Mouse (Mus musculus): ENCODE measurements at regions not wholly inside any gene's neighbourhood (a gene's known extent, or its start where the extent isn't known, plus 50 kb on each side); places are given as distances from the start of the nearest gene placed in this dataset.

DNA sequence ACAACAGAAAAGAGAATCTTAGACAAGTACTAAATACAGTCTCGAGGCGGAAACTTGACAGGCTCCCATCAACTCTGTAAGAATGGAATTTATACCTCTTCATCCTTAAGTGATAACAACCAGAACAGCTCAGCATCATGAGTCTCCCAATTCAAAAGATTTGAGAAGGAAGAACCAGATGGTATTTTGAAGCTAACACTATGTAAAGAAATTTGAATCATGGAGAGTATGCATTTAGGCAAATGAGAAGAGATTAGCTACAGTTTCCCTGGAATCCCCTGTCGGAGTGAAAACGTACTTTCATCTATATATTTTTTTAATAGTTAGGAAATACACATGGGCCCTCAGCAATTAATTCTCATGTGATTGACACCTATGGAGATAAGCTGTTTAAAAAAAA, 140.9 kb downstream of the Nrip1 start:
- DNase-seq: no peak
- intact Hi-C loops (cut with DNase I): no loop called here

GRCm38 (mm10) chr16:76232174-76232573, 141.5 kb downstream of the Nrip1 start:
- intact Hi-C loops (cut with DNase I): no loop called here
- no peak for DNase-seq

DNA sequence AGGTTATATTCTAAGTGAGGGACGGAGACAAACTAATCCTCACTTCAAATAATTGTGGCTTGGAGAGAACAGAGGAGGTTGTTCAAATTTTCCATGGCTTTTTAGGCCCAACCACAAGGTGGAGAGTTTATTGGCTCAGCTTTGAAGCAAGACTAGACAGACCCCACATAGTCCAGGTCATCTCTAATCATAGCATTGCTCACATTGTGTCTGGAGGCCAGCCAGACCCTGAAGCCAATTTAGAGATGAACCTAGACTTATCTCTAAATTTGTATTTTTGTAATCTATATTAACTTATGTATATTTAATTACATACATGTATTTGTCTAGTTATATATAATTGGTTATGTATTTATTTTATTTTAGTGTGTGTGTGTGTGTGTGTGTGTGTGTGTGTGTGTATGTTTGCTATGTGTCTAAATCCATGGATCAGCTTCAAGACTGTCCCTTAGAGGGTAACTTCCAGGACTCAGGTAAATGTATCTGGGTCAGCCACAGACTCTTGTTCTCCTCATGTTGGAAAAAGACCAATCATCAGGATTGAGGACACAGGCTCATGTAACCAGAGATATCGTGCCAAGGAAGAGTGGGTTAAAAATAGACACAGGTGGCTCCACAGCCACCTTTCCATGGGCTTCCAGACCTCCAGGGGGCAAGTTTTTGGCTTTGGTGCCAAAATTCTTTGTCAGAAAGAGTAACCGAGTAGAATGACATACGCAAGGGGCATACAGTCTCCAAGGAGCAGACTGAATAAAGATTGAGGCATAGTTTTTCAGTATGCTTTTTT, 142.9 kb downstream of the Nrip1 start:
- intact Hi-C loops (cut with DNase I): no loop called here
- DNase-seq: peak; percentile 5

GRCm38 (mm10) chr16:76228451-76228850, 145.2 kb downstream of the Nrip1 start:
- intact Hi-C loops (cut with DNase I): no loop called here
- no peak for DNase-seq

GRCm38 (mm10) chr16:76226446-76226845, 147.2 kb downstream of the Nrip1 start:
- intact Hi-C loops (cut with DNase I): no loop called here
- DNase-seq: no peak

DNA sequence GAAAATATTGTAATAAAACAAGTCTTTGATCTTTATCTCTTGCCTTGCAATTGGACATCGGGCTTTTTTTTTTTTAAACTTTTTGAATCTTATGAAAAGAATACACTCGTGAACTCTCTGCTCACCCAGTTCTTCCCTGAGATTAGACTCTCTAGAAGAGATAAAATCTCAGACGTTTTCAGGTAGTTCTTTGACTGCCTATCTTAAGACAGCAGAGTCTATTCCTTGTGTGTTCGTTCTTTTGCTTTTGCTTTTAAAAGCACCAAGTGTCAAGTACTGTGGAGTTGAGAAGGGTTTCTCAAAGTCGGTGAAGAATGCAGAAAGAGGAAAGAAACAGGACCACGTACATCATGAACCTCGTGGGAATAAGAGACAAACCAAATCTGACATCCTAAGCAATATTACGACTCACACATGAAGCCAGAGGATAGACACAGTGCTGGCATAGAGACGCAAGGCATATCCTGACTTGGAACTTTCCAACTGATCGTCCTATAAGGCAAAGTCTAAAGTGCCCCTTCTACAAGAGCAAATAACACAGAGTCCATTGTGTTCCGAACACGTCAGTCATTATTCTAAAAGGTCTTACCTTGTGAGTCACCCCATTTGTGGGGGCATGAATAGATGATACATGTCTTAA, 147.9 kb downstream of the Nrip1 start:
- DNase-seq: no peak
- intact Hi-C loops (cut with DNase I): no loop called here

GRCm38 (mm10) chr16:76224901-76225586, 148.6 kb downstream of the Nrip1 start:
- DNase-seq: no peak
- intact Hi-C loops (cut with DNase I): no loop called here

DNA sequence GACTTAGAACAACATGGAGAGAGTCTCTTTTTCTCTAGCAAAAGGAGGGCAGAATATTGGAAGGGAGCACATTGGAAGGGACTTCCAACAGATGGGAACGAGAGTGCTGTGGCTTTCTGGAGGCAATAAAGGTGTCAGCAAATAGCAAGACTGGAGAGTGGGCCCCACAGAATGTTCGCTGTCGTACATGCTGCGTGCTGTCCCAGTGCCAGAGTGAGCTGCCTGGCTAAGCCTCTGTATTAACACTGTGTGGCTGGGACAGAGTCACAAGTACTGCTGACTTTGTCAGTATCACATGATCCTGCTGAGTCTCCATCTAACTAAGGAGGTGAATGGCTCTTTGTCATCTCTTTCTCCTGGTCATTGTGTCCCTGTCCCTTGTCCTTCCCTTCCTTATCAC, 149.9 kb downstream of the Nrip1 start:
- peak; percentile 9 for DNase-seq
- intact Hi-C loops (cut with DNase I): no loop called here

DNA sequence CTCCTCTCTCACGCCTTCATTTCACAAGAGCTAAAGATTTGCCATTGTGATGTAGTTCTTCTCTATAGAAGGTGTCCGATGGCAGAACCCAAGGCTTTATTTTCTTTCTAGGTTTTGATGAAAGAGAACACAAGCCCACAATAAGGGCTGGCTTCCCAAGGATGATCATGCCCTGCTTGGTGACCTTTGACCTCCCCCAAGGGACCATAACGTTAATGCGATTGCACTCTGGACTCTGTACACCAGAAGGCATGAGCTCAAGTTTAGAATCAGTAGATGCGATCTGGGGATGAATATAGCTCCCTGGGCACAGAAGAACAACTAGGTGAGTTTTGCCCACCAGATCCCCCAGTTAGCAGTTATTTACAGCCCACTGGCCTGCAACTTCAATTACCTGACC, 150.7 kb downstream of the Nrip1 start:
- DNase-seq: no peak
- intact Hi-C loops (cut with DNase I): no loop called here

DNA sequence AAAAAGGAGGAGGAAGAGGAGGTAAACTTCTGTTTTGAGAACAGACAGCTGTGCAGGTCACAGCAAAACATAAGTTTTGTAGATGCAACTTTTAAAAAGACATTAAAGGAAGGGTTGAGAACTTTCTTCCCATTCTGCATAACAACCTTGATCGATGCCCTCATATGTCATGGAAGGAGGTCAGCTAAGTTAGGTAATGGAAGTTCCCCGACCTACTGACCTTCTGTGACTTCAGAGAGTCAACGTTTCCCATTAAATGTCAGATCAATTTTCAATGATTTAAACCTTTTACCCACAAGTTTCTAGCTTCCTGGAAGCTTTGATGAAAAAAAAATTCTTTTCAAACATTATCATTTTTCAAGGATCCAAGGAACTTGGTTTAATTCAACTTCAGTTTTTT, 153.2 kb downstream of the Nrip1 start:
- no peak for DNase-seq
- intact Hi-C loops (cut with DNase I): no loop called here

- DNase-seq: no peak
- intact Hi-C loops (cut with DNase I): no loop called here
Observed at GRCm38 (mm10) chr16:76219233-76219632, 154.4 kb downstream of the Nrip1 start.

DNA sequence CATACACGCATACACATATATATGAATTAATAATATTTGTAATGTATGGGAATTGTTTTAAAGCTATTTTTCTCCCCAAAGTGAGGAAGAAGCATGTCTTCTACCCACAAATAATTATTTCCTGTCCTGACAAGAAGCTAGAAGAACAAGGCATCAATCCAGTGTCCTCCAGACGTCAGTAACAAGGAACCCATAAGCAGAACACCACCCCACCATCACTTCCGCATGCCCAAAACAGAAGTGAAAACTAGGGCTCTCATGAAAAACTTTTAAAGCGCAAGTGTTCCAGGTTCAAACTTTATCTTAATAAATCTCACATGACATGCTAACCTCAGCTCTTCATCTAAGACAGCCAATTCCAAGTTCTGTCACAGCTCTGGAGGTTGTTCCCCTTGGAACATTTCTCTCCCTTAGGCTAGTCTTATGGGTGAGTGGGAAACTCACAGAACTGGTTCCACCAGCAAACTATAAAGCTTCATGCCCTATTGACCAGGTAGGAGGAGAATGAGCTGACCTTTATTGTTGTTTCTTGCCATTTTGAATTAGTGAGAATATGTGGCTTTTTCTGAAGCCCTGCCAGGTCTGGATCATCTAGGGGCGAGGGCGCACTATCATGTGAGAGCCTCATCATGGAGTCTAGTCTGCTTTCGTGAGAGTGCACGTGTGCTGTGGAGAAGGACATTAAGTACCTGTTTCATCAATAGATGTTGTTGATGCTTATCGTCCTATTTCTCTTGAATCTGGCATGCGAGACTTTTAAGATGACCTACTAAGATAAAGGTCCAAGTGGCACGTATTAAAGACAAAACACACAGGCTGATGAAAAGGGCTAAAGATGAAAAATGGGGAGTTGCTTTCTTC, 155.1 kb downstream of the Nrip1 start:
- intact Hi-C loops (cut with DNase I): no loop called here
- DNase-seq: no peak

DNA sequence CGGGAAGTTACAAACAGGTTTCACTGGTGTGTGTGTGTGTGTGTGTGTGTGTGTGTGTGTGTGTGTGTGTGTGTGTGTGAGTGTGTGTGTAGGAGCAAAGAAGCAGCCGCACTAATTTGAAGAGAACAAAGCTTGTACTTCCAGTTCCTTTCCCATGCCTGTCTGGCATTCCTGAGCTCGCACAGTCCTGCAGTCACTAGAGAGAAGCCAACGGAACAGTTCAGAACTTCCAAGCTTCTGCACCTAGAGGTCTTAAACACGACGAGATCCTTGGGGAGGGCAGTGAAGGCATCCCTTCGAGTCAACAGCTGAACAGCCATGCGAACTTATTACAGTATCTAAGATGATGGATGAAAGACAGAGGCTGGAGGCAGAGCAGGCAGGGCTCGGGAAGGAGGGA, 157.4 kb downstream of the Nrip1 start:
- intact Hi-C loops (cut with DNase I): no loop called here
- no peak for DNase-seq

DNA sequence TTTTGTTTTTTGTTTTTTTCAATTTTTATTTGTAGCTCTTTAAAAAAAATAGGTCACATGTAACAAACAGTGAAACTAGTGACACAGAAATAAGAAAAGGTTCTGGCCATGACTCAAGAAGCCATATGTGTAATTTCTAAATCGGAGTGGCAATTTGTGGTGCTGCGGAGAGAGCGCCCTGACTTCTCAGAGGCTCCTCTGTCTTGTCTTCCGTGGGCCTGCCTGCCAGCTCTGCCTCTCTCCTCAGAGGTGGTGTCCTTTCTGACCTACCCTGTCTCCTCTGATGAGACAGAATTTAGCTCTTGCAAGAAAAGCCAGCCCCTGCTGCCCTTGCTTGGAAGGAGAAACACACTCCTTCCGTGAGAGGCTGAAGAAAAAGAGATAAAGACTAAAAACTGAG, 158.1 kb downstream of the Nrip1 start:
- DNase-seq: no peak
- intact Hi-C loops (cut with DNase I): no loop called here

DNA sequence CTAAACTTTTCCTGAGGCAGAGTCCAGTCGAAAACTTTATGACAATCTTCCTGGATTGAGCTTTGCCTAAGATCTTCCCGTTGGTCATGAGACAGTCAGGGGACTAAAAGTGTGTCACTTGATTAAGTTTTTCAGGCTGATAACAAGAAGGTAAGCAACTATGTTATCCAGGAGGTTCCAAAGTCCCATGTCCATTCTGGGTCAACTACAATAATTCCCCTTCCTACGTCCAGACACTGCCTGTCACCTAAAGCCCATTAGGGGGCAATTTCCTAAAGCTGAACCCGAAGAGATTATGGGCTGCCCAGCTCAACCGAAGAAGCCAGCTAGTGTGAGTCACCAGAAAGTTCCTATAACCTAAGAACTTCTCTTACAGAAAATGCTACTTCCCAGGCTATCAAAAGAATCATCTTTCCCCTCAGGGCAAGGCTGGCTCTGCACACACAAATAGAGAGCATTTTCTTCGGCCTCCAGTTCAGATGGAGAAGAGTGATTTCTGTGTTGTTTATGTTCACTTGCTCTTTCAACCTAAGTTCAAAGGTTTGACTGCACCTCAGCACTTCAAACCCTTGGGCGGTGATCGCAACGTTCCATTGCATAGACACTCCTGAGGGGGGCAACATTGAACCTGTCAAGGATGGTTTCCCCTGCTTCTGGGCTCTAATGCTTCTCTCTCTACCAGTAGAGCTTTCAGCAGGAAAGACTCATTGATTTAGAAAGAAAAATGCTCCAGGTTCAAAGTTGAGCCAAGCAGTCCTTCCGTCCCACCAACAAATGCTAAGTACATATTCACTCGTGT, 171.7 kb downstream of the Nrip1 start:
- intact Hi-C loops (cut with DNase I): loop anchor here (10.0 kb wide), 2 partner anchors 153 to 663 kb away; no protein-coding TSS in a partner anchor
- peak; percentile 12 for DNase-seq

GRCm38 (mm10) chr16:76200801-76201728, 172.6 kb downstream of the Nrip1 start:
- intact Hi-C loops (cut with DNase I): loop anchor here (10.0 kb wide), 2 partner anchors 154 to 664 kb away; no protein-coding TSS in a partner anchor
- DNase-seq: no peak

DNA sequence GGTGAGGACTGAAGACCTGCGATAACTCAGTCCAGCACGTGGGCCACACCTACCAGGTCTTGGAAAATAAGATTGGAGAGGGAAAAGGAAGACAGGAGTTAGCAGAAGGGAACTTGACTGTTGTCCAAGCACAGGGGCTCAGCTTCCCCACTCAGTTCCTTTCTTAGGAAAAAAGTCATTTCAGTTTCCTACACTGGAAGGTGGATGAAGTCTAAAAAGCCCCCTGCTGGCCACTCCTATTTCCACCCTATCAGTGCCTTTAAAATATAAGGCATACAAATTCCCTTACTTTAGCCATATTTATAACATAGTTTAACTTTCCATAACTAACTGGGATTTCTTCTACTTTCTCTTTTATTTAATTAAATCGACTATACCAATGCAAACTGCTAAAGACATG, 173.4 kb downstream of the Nrip1 start:
- intact Hi-C loops (cut with DNase I): loop anchor here (10.0 kb wide), 2 partner anchors 155 to 665 kb away; no protein-coding TSS in a partner anchor
- peak; percentile 40 for DNase-seq

- intact Hi-C loops (cut with DNase I): no loop called here
- DNase-seq: no peak
Observed at GRCm38 (mm10) chr16:76199006-76199405, 174.6 kb downstream of the Nrip1 start.

GRCm38 (mm10) chr16:76194291-76194690, 172.2 kb upstream of the Samsn1 start:
- intact Hi-C loops (cut with DNase I): no loop called here
- DNase-seq: no peak

Data from left cerebral cortex, postnatal 4 days (tissue).